ENCODE assay signal across 18 mouse cellular contexts in the genomic region with DNA sequence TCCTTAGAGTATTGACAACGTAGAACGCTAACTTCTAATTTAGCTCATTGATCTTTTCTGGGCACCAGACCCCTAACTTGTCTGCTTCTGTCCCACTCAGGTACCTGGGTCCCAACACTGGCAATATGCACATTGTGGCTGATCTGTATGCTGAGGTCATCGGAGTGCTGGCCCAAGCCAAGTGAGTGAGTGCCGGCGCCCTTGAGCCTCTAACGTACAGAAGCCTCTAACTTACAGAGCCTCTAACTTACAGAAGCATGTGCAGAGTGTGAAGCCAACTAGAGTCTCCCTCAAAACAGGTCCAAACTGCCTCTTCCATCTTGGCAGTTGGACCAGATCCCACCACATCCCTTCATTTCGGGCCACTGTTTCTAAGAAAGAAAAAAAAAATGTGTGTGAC.
A peak's percentile ranks its signal among the peaks of the same experiment; 100 is the strongest.
DNase-seq lines count a peak whose midpoint lies in the region; ATAC-seq and TF ChIP-seq lines count a peak whose summit lies in the region.
"Had no signal": no experiment of that assay in that cellular context is flagged by ENCODE, and none has a peak within 500 bp of the region (broad histone marks: within the 10 kb centered on the region; RNA-seq: fewer than 3 reads in every experiment).

No protein-coding gene starts in this region.

- H3K9me3 ChIP-seq in embryonic facial prominence, embryonic 14.5 days (ENCODE audit: control insufficient read depth, low read length): peaks cover 4% of the 10 kb centered on the region; the same call in 1 of the 2 replicates
- H3K9me3 ChIP-seq in embryonic facial prominence, embryonic 10.5 days: 0 out of 2 replicates have a peak, but pooled peaks cover 2% of the 10 kb centered on the region
- peaks cover 12% of the 10 kb centered on the region for H3K9me3 ChIP-seq in heart, embryonic 12.5 days (replicated peaks)
- H3K9me3 ChIP-seq in lung, embryonic 15.5 days: no peaks in the 10 kb centered on the region
- H3K9me3 ChIP-seq: embryonic facial prominence, embryonic 15.5 days had no signal

- H3K36me3 ChIP-seq in embryonic facial prominence, embryonic 14.5 days (ENCODE audit: control insufficient read depth, insufficient read depth, low read length): peaks cover 14% of the 10 kb centered on the region
- H3K36me3 ChIP-seq in embryonic facial prominence, embryonic 10.5 days (replicated peaks): 0 out of 2 replicates have a peak, but pooled peaks cover 5% of the 10 kb centered on the region
- H3K36me3 ChIP-seq in heart, embryonic 12.5 days: peaks cover 47% of the 10 kb centered on the region
- no peaks in the 10 kb centered on the region for H3K36me3 ChIP-seq in lung, embryonic 15.5 days

- ATAC-seq in embryonic facial prominence, embryonic 14.5 days (ENCODE audit: low read depth): no peak
- 0 out of 2 replicates have a peak, but pooled peaks have one; percentile 20 for ATAC-seq in heart, embryonic 12.5 days (ENCODE audit: insufficient number of reproducible peaks, low FRiP score)
- ATAC-seq in lung, embryonic 15.5 days (ENCODE audit: borderline replicate concordance, extremely low read depth, low FRiP score, low TSS enrichment): no peak
- ATAC-seq: forebrain, embryonic 16.5 days; midbrain, embryonic 13.5 days had no signal

- 0 out of 2 replicates have a peak overlapping the region, but pooled peaks have one; percentile 10 for H3K27ac ChIP-seq in embryonic facial prominence, embryonic 14.5 days (replicated peaks; ENCODE audit: low read depth, low read length)
- H3K27ac ChIP-seq in embryonic facial prominence, embryonic 10.5 days (replicated peaks): no peak overlapping the region
- H3K27ac ChIP-seq in heart, embryonic 12.5 days (ENCODE audit: poor library complexity, severe bottlenecking): peak overlapping the region; percentile 86
- H3K27ac ChIP-seq in lung, embryonic 15.5 days: 0 out of 2 replicates have a peak overlapping the region, but pooled peaks have one; percentile 24
- H3K27ac ChIP-seq in olfactory bulb, adult 2 months (ENCODE audit: insufficient read depth, low read depth, low read length): peak overlapping the region; percentile 39
- H3K27ac ChIP-seq: embryonic facial prominence, embryonic 15.5 days; midbrain, embryonic 13.5 days; stomach, postnatal 0 days had no signal

- DNase-seq in embryonic facial prominence, embryonic 14.5 days (ENCODE audit: low spot score): no peak
- DNase-seq in embryonic facial prominence, embryonic 10.5 days (ENCODE audit: low spot score): no peak
- no peak for DNase-seq in heart, adult 18-20 months
- DNase-seq in lung, adult 2 months: no peak
- DNase-seq: cerebellum, adult 9-11 months; kidney, adult 11 months; liver; lung, postnatal 14 days; retina, postnatal 1 day had no signal

- no peak overlapping the region for H3K4me3 ChIP-seq in embryonic facial prominence, embryonic 14.5 days (ENCODE audit: low read depth, low read length)
- H3K4me3 ChIP-seq in embryonic facial prominence, embryonic 10.5 days: no peak overlapping the region
- no peak overlapping the region for H3K4me3 ChIP-seq in heart, embryonic 12.5 days
- H3K4me3 ChIP-seq in lung, embryonic 15.5 days: no peak overlapping the region
- H3K4me3 ChIP-seq in lung, adult 2 months (replicated peaks; ENCODE audit: extremely low read depth, low read depth, low read length): no peak overlapping the region
- no peak overlapping the region for H3K4me3 ChIP-seq in olfactory bulb, adult 2 months (ENCODE audit: insufficient read depth, low read depth, low read length)
- H3K4me3 ChIP-seq: embryonic facial prominence, embryonic 15.5 days; midbrain, embryonic 13.5 days; myocyte had no signal

- WGBS in embryonic facial prominence, embryonic 14.5 days: 93% methylated on average over 7 of the region's 7 CpGs
- WGBS in embryonic facial prominence, embryonic 10.5 days: 96% methylated on average over 7 of the region's 7 CpGs
- 74% methylated on average over 7 of the region's 7 CpGs for WGBS in heart, embryonic 12.5 days
- WGBS in lung, embryonic 15.5 days: 83% methylated on average over 7 of the region's 7 CpGs
- WGBS in lung, adult 2 months: 83% methylated on average over 7 of the region's 7 CpGs
- WGBS in olfactory bulb, adult 2 months: 70% methylated on average over 7 of the region's 7 CpGs

- no peak for TF ChIP-seq POLR2A in lung, adult 2 months (IDR thresholded peaks at IDR 0.05; ENCODE audit: borderline replicate concordance, extremely low read depth, low read depth, low read length)
- TF ChIP-seq POLR2A in olfactory bulb, adult 2 months (IDR thresholded peaks at IDR 0.05; ENCODE audit: insufficient read depth, low read depth, low read length): no peak

- H3K9ac ChIP-seq in embryonic facial prominence, embryonic 14.5 days (ENCODE audit: low read depth, low read length): no peak overlapping the region
- H3K9ac ChIP-seq in heart, embryonic 12.5 days: no peak overlapping the region
- no peak overlapping the region for H3K9ac ChIP-seq in lung, embryonic 15.5 days
- H3K9ac ChIP-seq: embryonic facial prominence, embryonic 15.5 days; midbrain, embryonic 13.5 days had no signal

- 0 out of 2 replicates have a peak, but pooled peaks cover under 1% of the 10 kb centered on the region for H3K4me1 ChIP-seq in embryonic facial prominence, embryonic 14.5 days (ENCODE audit: control insufficient read depth, insufficient read depth, low read length)
- H3K4me1 ChIP-seq in embryonic facial prominence, embryonic 10.5 days: peaks cover 1% of the 10 kb centered on the region; the same call in 1 of the 2 replicates
- H3K4me1 ChIP-seq in heart, embryonic 12.5 days (replicated peaks): peaks cover 23% of the 10 kb centered on the region
- H3K4me1 ChIP-seq in lung, embryonic 15.5 days: no peaks in the 10 kb centered on the region
- no peaks in the 10 kb centered on the region for H3K4me1 ChIP-seq in lung, adult 2 months (ENCODE audit: control insufficient read depth, insufficient read depth, low read length)
- peaks cover 6% of the 10 kb centered on the region; the same call in 1 of the 2 replicates for H3K4me1 ChIP-seq in olfactory bulb, adult 2 months (ENCODE audit: control insufficient read depth, insufficient read depth, low read length)
- H3K4me1 ChIP-seq: midbrain, embryonic 13.5 days had no signal

- H3K27me3 ChIP-seq in embryonic facial prominence, embryonic 14.5 days (replicated peaks; ENCODE audit: control insufficient read depth, insufficient read depth, low read length): no peaks in the 10 kb centered on the region
- no peaks in the 10 kb centered on the region for H3K27me3 ChIP-seq in embryonic facial prominence, embryonic 10.5 days (replicated peaks; ENCODE audit: low read depth, poor library complexity, severe bottlenecking)
- H3K27me3 ChIP-seq in heart, embryonic 12.5 days (replicated peaks): no peaks in the 10 kb centered on the region
- no peaks in the 10 kb centered on the region for H3K27me3 ChIP-seq in lung, embryonic 15.5 days
- H3K27me3 ChIP-seq: CH12.LX; embryonic facial prominence, embryonic 15.5 days; midbrain, embryonic 13.5 days had no signal

- H3K4me2 ChIP-seq in embryonic facial prominence, embryonic 14.5 days (ENCODE audit: low read depth, low read length): no peak overlapping the region
- H3K4me2 ChIP-seq in heart, embryonic 12.5 days: no peak overlapping the region
- H3K4me2 ChIP-seq in lung, embryonic 15.5 days: no peak overlapping the region
- H3K4me2 ChIP-seq: embryonic facial prominence, embryonic 15.5 days; midbrain, embryonic 13.5 days had no signal

- TF ChIP-seq CTCF in lung, adult 2 months (IDR thresholded peaks at IDR 0.05; ENCODE audit: insufficient read depth, low read length): no peak
- no peak for TF ChIP-seq CTCF in olfactory bulb, adult 2 months (IDR thresholded peaks at IDR 0.05; ENCODE audit: insufficient read depth, low read depth, low read length)
